Mouse (Mus musculus): ENCODE results near the gene Tnfaip1.

DNA sequence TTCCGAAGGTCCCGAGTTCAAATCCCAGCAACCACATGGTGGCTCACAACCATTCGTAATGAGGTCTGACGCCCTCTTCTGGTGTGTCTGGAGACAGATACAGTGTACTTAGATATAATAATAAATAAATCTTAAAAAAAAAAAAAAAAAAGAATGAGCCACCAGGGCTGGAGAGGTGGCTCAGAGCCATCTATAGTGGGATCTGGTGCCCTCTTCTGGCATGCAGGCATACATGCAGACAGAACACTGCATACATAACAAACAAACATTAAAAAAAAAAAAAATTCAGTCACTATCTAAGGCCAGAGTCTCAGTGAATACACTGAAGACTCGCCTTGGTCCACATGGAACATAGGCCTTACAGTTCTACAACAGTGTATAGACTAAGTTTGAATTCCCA lies 27.0 kb downstream of the Tnfaip1 start:
- TF ChIP-seq CTCF (IDR thresholded peaks at IDR 0.05; ENCODE audit: low read depth, low read length), result peak; percentile 39
- TF ChIP-seq POLR2A (IDR thresholded peaks at IDR 0.05; ENCODE audit: insufficient read depth, low read length), result no peak

Measured in ES-Bruce4 (cell line).